Mouse (Mus musculus) ovary, postnatal 10 days (tissue): ENCODE measurements around the gene Bnip2.

ENCODE experiments used
- DNase-seq: peaks from one replicate; pipeline ENCODE4 v3.0.0; 2022; ENCODE audit warnings: low spot score

Gene Bnip2

GRCm38 (mm10) chr9:70048280-70048679 lies 59.0 kb downstream of the Bnip2 start:
- no peak for DNase-seq

- DNase-seq, result no peak
These were observed 59.6 kb downstream of the Bnip2 start for GRCm38 (mm10) chr9:70048751-70049415.

GRCm38 (mm10) chr9:70049416-70049783 lies 60.1 kb downstream of the Bnip2 start:
- no peak for DNase-seq

- DNase-seq, result no peak
These were observed 60.6 kb downstream of the Bnip2 start for GRCm38 (mm10) chr9:70049839-70050238.

GRCm38 (mm10) chr9:70052730-70053129 lies 63.5 kb downstream of the Bnip2 start:
- DNase-seq, result no peak

- DNase-seq, result no peak
These were observed 64.1 kb downstream of the Bnip2 start for GRCm38 (mm10) chr9:70053411-70053810.
